Mouse (Mus musculus) heart, embryonic 14.5 days (tissue): ENCODE measurements around the gene Cela3b. TPM values are rescaled to one million over a fixed set of nuclear protein-coding genes. Genes with fewer than 3 reads are reported as not detected.

ENCODE experiments used
- ATAC-seq: fragments of 200-750 bp; cut with Nextera tagmentation; 2 replicates; pipeline ENCODE4 v1.8.0; 2017; ENCODE audit warnings: low read depth, moderate TSS enrichment; ENCODE audit not compliant: insufficient number of reproducible peaks, insufficient read depth, low FRiP score
- H3K27ac ChIP-seq, 2 experiments: fragments of 200-500 bp in 1 of 2; fragments of 300-500 bp in 1 of 2; sonication (generic) in 1 of 2; replicated peaks in 1 of 2; 2 replicates each; pipeline ENCODE4 v1.5.1; 2012 to 2014; ENCODE audit warnings: low read depth in 2 of 2, low read length in 2 of 2, control low read depth in 1 of 2, mild to moderate bottlenecking in 1 of 2, mixed read lengths in 1 of 2; ENCODE audit not compliant: control insufficient read depth in 1 of 2, insufficient read depth in 1 of 2
- H3K27me3 ChIP-seq: fragments of 300-500 bp; sonication (generic); 2 replicates; pipeline ENCODE4 v1.6.1; 2014; ENCODE audit warnings: mild to moderate bottlenecking, low read length, control low read depth; ENCODE audit not compliant: control insufficient read depth, insufficient read depth
- H3K36me3 ChIP-seq: fragments of 300-500 bp; sonication (generic); 2 replicates; pipeline ENCODE4 v1.6.1; 2014; ENCODE audit warnings: mild to moderate bottlenecking, control low read depth, low read length, mixed read lengths; ENCODE audit not compliant: control insufficient read depth, insufficient read depth
- H3K4me1 ChIP-seq, 2 experiments: fragments of 200-500 bp in 1 of 2; fragments of 300-500 bp in 1 of 2; sonication (generic) in 1 of 2; 2 replicates each; pipeline ENCODE4 v1.6.1; 2012 to 2014; ENCODE audit warnings: low read length in 2 of 2, control low read depth in 1 of 2, mixed read lengths in 1 of 2; ENCODE audit not compliant: control insufficient read depth in 2 of 2, insufficient read depth in 2 of 2
- H3K4me2 ChIP-seq: fragments of 300-500 bp; sonication (generic); 2 replicates; pipeline ENCODE4 v1.6.1; 2014; ENCODE audit warnings: mild to moderate bottlenecking, low read length
- H3K4me3 ChIP-seq, 2 experiments: fragments of 200-500 bp in 1 of 2; fragments of 300-500 bp in 1 of 2; sonication (generic) in 1 of 2; 2 replicates each; pipeline ENCODE4 v1.5.1; 2012 to 2014; ENCODE audit warnings: low read length in 2 of 2, mild to moderate bottlenecking in 2 of 2, control low read depth in 1 of 2, low read depth in 1 of 2, moderate library complexity in 1 of 2; ENCODE audit not compliant: control insufficient read depth in 1 of 2, insufficient read depth in 1 of 2
- H3K9ac ChIP-seq: fragments of 300-500 bp; sonication (generic); 2 replicates; pipeline ENCODE4 v1.6.1; 2014; ENCODE audit warnings: mild to moderate bottlenecking, low read length
- H3K9me3 ChIP-seq: fragments of 300-500 bp; sonication (generic); 2 replicates; pipeline ENCODE4 v1.6.1; 2016; ENCODE audit warnings: low read length, control low read depth; ENCODE audit not compliant: control insufficient read depth
- WGBS: fragments of 180-500 bp; shearing (Covaris S2); extraction: QIAGEN DNeasy Blood & Tissue Kit; methylation state at CpG from one replicate; pipeline ENCODE4 v1.1.7; 2014; 5-methylcytosine and 5-hydroxymethylcytosine counted together
- polyA plus RNA-seq: library from polyadenylated mRNA; unstranded; fragments of >200 nt; fragmentation: Nextera tagmentation; extraction: Ambion mirVana; gene quantifications from 2 replicates; pipeline ENCODE4 v1.2.1, GENCODE M21; 2014

Gene Cela3b
- polyA plus RNA-seq, 1 experiment from 2014 or later: not detected

DNA sequence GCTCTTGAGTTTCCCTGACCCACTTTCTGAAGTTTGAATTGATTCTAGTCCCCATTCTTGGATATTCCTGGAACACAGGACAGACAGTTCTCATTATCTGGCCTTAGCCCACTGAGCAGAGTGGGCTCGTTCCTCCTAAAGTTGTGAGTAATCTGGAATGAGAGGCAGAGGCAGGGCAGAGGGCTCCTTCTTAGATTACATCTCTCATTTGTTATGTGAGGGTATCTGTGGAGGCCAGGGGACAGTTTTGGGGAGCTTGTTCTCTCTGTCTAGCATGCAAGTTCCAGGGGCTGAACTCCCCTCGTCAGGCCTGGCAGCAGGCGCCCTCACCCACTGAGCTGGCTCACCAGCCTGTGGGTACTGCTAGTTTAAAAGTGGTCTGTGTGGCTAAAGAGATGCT is 51.3 kb downstream of the Cela3b start:
- no peaks in the 10 kb centered on the region for H3K9me3 ChIP-seq
- no peak overlapping the region for H3K4me2 ChIP-seq
- H3K27ac ChIP-seq: no peak overlapping the region
- H3K36me3 ChIP-seq: no peaks in the 10 kb centered on the region
- no peak overlapping the region for H3K9ac ChIP-seq
- ATAC-seq: no peak
- 85% methylated on average over 3 of the region's 3 CpGs for WGBS
- no peaks in the 10 kb centered on the region for H3K27me3 ChIP-seq
- H3K4me3 ChIP-seq: no peak overlapping the region
- H3K4me1 ChIP-seq: peaks cover 4 to 18% of the 10 kb centered on the region in 2 experiments

DNA sequence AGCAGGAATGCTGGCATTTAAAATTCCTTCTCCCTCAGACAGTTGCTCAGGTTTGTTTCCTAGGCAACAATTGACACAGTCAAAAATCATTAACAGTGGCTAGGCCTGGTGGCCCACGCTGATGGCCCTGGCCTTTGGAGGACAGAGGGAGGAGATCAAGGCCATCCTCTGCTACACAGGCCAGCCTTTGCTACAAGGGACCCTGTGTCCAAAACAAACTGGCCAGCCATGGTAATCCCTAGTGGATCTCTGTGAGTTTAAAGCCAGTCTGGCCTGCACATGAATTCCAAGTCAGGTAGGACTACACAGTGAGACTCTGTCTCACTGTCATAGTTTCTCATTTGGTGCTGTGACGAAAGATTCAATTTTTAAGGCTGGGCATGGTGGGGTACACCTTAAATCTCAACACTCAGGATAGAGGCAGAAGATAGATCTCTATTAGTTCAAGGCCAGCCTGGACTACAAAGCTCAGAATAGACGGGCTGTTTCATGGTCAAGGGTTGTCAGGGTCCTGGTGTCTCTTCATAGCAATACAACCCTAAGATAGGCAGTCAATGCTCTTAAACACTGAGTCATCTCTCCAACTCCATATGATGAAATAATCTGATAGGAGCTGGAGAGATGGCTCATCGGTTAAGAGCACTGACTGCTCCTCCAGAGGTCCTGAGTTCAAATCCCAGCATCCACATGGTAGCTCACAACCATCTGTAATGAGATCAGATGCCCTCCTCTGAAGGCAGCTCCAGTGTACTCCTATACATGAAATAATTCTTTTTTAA is 52.6 kb downstream of the Cela3b start:
- no peak for ATAC-seq
- H3K4me1 ChIP-seq: peaks cover 4 to 18% of the 10 kb centered on the region in 2 experiments
- no peak overlapping the region for H3K27ac ChIP-seq
- 80% methylated on average over 4 of the region's 4 CpGs for WGBS
- H3K9ac ChIP-seq: no peak overlapping the region
- H3K4me3 ChIP-seq: no peak overlapping the region
- no peaks in the 10 kb centered on the region for H3K36me3 ChIP-seq
- no peaks in the 10 kb centered on the region for H3K9me3 ChIP-seq
- no peaks in the 10 kb centered on the region for H3K27me3 ChIP-seq
- no peak overlapping the region for H3K4me2 ChIP-seq

DNA sequence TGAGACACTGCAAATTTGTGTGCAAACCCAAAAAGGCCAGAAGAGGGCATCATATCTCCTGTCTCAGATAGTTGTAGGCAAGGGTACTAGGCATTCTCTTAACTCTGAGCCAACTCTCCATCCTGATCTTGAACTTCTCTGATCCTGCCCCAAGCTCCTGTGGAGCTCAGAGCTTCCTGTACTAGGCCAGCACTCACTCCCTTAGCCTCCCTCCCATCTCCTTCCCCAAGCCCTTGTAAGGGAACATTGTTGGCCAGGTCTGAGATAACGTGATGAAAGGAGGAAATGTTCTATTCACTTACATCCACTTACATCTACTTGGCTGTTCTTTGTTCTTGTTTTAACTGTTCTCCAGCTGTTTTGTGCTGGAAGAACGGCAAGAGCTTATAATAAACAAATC is 53.6 kb downstream of the Cela3b start:
- no peak overlapping the region for H3K4me2 ChIP-seq
- no peaks in the 10 kb centered on the region for H3K36me3 ChIP-seq
- whole genome bisulfite sequencing: 33% methylated on average over 2 of the region's 2 CpGs
- H3K27ac ChIP-seq: no peak overlapping the region
- H3K4me1 ChIP-seq: peaks cover 7 to 23% of the 10 kb centered on the region in 2 experiments
- no peaks in the 10 kb centered on the region for H3K27me3 ChIP-seq
- H3K9me3 ChIP-seq: no peaks in the 10 kb centered on the region
- H3K9ac ChIP-seq: no peak overlapping the region
- no peak overlapping the region for H3K4me3 ChIP-seq
- ATAC-seq: no peak

DNA sequence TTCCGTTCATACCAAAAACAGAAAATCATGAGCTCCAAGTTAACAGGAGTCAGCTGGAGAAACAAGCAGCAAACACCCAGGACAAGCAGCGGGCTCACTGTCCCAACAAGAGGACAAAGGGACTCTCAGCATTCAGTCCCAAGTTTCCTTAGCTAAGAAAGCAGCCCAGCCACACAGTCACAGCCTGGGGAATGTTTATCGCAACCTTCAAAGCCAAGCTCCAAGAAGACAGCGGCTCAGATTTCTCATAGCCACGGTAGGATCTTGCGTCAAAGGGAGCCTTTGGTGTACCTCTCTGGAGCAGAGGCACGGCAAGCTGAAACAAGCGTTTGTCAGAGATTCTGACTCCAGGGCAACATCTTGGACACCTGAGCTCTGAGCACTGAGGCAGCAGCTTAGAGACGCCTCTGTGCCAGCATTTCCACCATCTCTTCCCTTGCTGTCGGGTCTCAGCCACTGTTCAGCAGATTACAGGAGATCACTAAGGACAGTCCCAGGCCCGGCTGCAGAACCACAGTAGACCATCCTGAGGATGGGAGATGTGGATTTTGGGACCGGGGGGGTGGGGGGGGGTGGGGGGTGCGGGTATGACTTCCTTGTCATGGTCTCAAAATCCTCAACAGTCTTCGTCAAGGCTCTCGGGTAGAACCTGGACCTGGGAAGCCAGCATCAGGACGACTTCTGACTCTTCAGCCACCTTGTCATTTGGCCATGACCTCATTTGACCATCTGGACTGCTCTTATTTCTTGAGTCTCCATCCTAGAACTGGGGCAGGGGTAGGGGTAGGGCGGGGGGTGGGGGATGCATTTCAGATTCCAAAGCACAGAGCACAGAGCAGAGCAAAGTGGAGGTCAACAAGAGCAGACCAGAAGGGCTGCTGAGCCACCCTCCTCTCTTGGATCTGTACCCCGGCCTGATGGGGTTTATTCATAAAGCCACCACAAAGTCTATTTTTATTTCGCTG is 54.7 kb downstream of the Cela3b start:
- Histone ChIP-seq H3K4me2 (peak overlapping the region; percentile 41), H3K27me3 (no peaks in the 10 kb centered on the region), H3K9me3 (no peaks in the 10 kb centered on the region), H3K4me3 (no peak overlapping the region), H3K9ac (peak overlapping the region; percentile 42; the same call in 1 of the 2 replicates), H3K36me3 (no peaks in the 10 kb centered on the region), H3K4me1 (peaks cover 5 to 18% of the 10 kb centered on the region in 2 experiments; a peak in 2 of 4 replicates), H3K27ac (peak overlapping the region; percentile 15 to 44; a peak in 1 of 4 replicates)
- WGBS: 36% methylated on average over 19 of the region's 19 CpGs
- ATAC-seq: no peak

GRCm38 (mm10) chr4:137373711-137374110 is 56.6 kb downstream of the Cela3b start:
- H3K4me3 ChIP-seq: no peak overlapping the region
- 0 out of 4 replicates have a peak overlapping the region, but pooled peaks of 1 of the 2 experiments have one; percentile 5 for H3K27ac ChIP-seq
- H3K9me3 ChIP-seq: no peaks in the 10 kb centered on the region
- H3K27me3 ChIP-seq: no peaks in the 10 kb centered on the region
- H3K4me2 ChIP-seq: no peak overlapping the region
- WGBS: 57% methylated on average over 6 of the region's 6 CpGs
- no peaks in the 10 kb centered on the region for H3K36me3 ChIP-seq
- ATAC-seq: no peak
- H3K4me1 ChIP-seq: peaks cover 8 to 21% of the 10 kb centered on the region in 2 experiments; a peak in 3 of 4 replicates
- no peak overlapping the region for H3K9ac ChIP-seq

DNA sequence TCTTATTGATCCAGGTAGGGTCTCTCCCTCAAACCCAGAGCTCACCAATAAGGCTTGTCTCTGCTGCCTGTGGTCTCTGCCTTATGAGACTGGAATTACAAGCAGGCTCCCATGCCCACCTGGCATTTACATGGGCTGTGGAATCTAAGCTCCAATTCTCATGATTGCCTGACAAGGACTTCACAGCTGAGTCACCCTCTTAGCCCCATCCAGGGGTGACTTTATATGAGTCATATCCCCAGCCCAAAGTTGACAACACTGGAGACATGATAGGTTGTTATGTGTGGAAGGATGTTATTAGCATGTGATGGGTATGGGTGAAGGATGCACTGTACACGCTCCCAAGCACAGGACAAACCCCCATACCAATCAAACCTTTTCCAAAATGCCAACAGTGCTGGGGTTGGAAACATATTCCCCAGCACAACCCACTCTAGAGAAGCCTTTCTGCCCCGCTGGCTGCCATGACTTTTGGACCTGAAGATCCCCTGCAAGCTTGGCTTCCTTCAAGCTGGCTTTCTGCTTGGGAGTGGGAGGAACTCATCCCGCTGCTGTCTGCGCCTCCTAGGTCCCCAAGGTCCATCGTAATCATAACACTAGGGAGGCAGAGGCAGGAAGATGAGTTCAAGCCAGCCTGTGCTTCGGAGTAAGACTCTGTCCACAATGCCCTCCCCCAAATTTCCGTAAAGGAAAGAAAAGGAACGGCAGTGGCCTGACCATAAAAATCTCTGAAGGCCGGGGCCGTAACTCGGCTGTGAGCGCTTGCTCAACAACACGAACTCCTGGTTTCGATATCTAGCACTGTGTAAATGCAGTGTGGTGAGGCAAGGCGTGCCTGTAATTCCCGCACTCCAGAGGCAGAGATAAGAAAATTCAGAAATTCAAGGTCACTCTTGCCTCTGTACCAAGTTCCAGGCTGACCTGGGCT is 58.5 kb downstream of the Cela3b start:
- Histone ChIP-seq H3K4me2 (no peak overlapping the region), H3K9me3 (no peaks in the 10 kb centered on the region), H3K27ac (no peak overlapping the region), H3K36me3 (no peaks in the 10 kb centered on the region), H3K4me3 (no peak overlapping the region), H3K27me3 (no peaks in the 10 kb centered on the region), H3K9ac (no peak overlapping the region; the same call in 1 of the 2 replicates), H3K4me1 (peaks cover 17 to 36% of the 10 kb centered on the region in 2 experiments)
- ATAC-seq: no peak
- 65% methylated on average over 16 of the region's 16 CpGs for WGBS
